Mouse (Mus musculus): ENCODE results near the gene Fam20c. TPM values are rescaled to one million over a fixed set of nuclear protein-coding genes. Genes with fewer than 3 reads are reported as not detected.

The Fam20c gene
- polyA plus RNA-seq, 1 experiment from 2014 or later: 8.7 TPM

- Histone ChIP-seq H3K4me3 (ENCODE audit: control insufficient read depth in 1 of 2, insufficient read depth in 1 of 2, low read depth in 1 of 2, low read length in 2 of 2) (no peak overlapping the region), H3K27me3 (ENCODE audit: control insufficient read depth, insufficient read depth, low read length) (no peaks in the 10 kb centered on the region), H3K27ac (replicated peaks in 1 of 2; ENCODE audit: control insufficient read depth in 1 of 2, insufficient read depth in 1 of 2, low read depth in 2 of 2, low read length in 2 of 2) (peak overlapping the region in 1 of 2 experiments; percentile 21; a peak in 2 of 4 replicates), H3K9me3 (ENCODE audit: control insufficient read depth, low read length) (no peaks in the 10 kb centered on the region), H3K4me2 (ENCODE audit: low read length) (no peak overlapping the region), H3K4me1 (ENCODE audit: control insufficient read depth in 2 of 2, insufficient read depth in 2 of 2, low read length in 2 of 2) (peaks cover 13 to 27% of the 10 kb centered on the region in 2 experiments), H3K9ac (ENCODE audit: low read length) (no peak overlapping the region), H3K36me3 (ENCODE audit: control insufficient read depth, insufficient read depth, low read length) (no peaks in the 10 kb centered on the region)
- ATAC-seq (ENCODE audit: insufficient number of reproducible peaks, insufficient read depth, low FRiP score, low read depth): no peak
- 44% methylated on average over 5 of the region's 5 CpGs for WGBS
Observed at GRCm38 (mm10) chr5:138730863-138731262, 23.5 kb upstream of the Fam20c start.

DNA sequence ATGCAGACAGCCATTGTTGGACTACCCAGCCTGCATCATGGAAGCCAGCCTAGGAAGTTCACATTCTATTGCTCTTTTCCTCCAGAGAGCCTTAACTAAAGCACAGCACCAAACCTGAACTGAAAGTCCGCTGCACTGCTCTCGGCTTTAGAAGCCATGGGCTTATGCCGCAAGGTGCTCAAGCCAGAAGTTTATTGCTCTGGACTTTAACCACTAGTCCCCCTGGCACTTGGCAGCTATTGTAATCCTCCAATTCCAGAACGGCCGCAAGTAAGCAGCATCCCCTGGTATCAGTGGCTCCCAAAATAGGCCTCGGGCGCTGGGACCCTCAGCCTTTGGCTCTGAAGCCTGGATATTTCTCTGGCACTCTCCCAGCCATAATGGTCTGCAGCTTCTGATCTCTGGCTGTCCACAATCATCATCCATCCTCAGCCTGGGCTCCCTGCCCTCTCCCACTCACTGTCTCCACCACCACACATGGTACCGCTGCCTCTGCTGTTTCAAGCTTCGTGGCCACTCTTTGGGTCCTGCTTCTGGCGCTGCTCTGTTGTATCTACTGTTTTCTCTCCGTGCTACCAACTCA, 20.9 kb upstream of the Fam20c start:
- WGBS: 50% methylated on average over 11 of the region's 11 CpGs
- H3K4me2 ChIP-seq (ENCODE audit: low read length): peak overlapping the region; percentile 35
- H3K4me3 ChIP-seq (ENCODE audit: control insufficient read depth in 1 of 2, insufficient read depth in 1 of 2, low read depth in 1 of 2, low read length in 2 of 2): no peak overlapping the region
- H3K4me1 ChIP-seq (ENCODE audit: control insufficient read depth in 2 of 2, insufficient read depth in 2 of 2, low read length in 2 of 2): peaks cover 15 to 28% of the 10 kb centered on the region in 2 experiments
- ATAC-seq (ENCODE audit: insufficient number of reproducible peaks, insufficient read depth, low FRiP score, low read depth): peak; percentile 57; the same call in 1 of the 2 replicates
- peak overlapping the region; percentile 56 to 82 for H3K27ac ChIP-seq (replicated peaks in 1 of 2; ENCODE audit: control insufficient read depth in 1 of 2, insufficient read depth in 1 of 2, low read depth in 2 of 2, low read length in 2 of 2)
- H3K27me3 ChIP-seq (ENCODE audit: control insufficient read depth, insufficient read depth, low read length): no peaks in the 10 kb centered on the region
- H3K9ac ChIP-seq (ENCODE audit: low read length): 0 out of 2 replicates have a peak overlapping the region, but pooled peaks have one; percentile 16
- H3K9me3 ChIP-seq (ENCODE audit: control insufficient read depth, low read length): no peaks in the 10 kb centered on the region
- H3K36me3 ChIP-seq (ENCODE audit: control insufficient read depth, insufficient read depth, low read length): no peaks in the 10 kb centered on the region

- Histone ChIP-seq H3K4me3 (ENCODE audit: control insufficient read depth in 1 of 2, insufficient read depth in 1 of 2, low read depth in 1 of 2, low read length in 2 of 2) (no peak overlapping the region), H3K9me3 (ENCODE audit: control insufficient read depth, low read length) (no peaks in the 10 kb centered on the region), H3K9ac (ENCODE audit: low read length) (0 out of 2 replicates have a peak overlapping the region, but pooled peaks have one; percentile 16), H3K36me3 (ENCODE audit: control insufficient read depth, insufficient read depth, low read length) (no peaks in the 10 kb centered on the region), H3K4me1 (ENCODE audit: control insufficient read depth in 2 of 2, insufficient read depth in 2 of 2, low read length in 2 of 2) (peaks cover 15 to 28% of the 10 kb centered on the region in 2 experiments), H3K27ac (replicated peaks in 1 of 2; ENCODE audit: control insufficient read depth in 1 of 2, insufficient read depth in 1 of 2, low read depth in 2 of 2, low read length in 2 of 2) (peak overlapping the region; percentile 56 to 82), H3K4me2 (ENCODE audit: low read length) (peak overlapping the region; percentile 35; the same call in 1 of the 2 replicates), H3K27me3 (ENCODE audit: control insufficient read depth, insufficient read depth, low read length) (no peaks in the 10 kb centered on the region)
- WGBS: 78% methylated on average over 18 of the region's 18 CpGs
- ATAC-seq (ENCODE audit: insufficient number of reproducible peaks, insufficient read depth, low FRiP score, low read depth): 0 out of 2 replicates have a peak, but pooled peaks have one; percentile 16
Observed at GRCm38 (mm10) chr5:138734018-138734417, 20.3 kb upstream of the Fam20c start.

- Histone ChIP-seq H3K9me3 (ENCODE audit: control insufficient read depth, low read length) (no peaks in the 10 kb centered on the region), H3K27ac (replicated peaks in 1 of 2; ENCODE audit: control insufficient read depth in 1 of 2, insufficient read depth in 1 of 2, low read depth in 2 of 2, low read length in 2 of 2) (no peak overlapping the region), H3K4me2 (ENCODE audit: low read length) (no peak overlapping the region), H3K36me3 (ENCODE audit: control insufficient read depth, insufficient read depth, low read length) (no peaks in the 10 kb centered on the region), H3K4me3 (ENCODE audit: control insufficient read depth in 1 of 2, insufficient read depth in 1 of 2, low read depth in 1 of 2, low read length in 2 of 2) (no peak overlapping the region), H3K27me3 (ENCODE audit: control insufficient read depth, insufficient read depth, low read length) (no peaks in the 10 kb centered on the region), H3K4me1 (ENCODE audit: control insufficient read depth in 2 of 2, insufficient read depth in 2 of 2, low read length in 2 of 2) (peaks cover 15 to 28% of the 10 kb centered on the region in 2 experiments), H3K9ac (ENCODE audit: low read length) (no peak overlapping the region)
- ATAC-seq (ENCODE audit: insufficient number of reproducible peaks, insufficient read depth, low FRiP score, low read depth): no peak
- WGBS: 85% methylated on average over 8 of the region's 8 CpGs
Observed at GRCm38 (mm10) chr5:138735201-138735757, 19.0 kb upstream of the Fam20c start.

- H3K36me3 ChIP-seq (ENCODE audit: control insufficient read depth, insufficient read depth, low read length): no peaks in the 10 kb centered on the region
- no peaks in the 10 kb centered on the region for H3K9me3 ChIP-seq (ENCODE audit: control insufficient read depth, low read length)
- H3K4me1 ChIP-seq (ENCODE audit: control insufficient read depth in 2 of 2, insufficient read depth in 2 of 2, low read length in 2 of 2): peaks cover 6 to 10% of the 10 kb centered on the region in 2 experiments; a peak in 3 of 4 replicates
- no peak overlapping the region for H3K9ac ChIP-seq (ENCODE audit: low read length)
- no peak overlapping the region for H3K4me2 ChIP-seq (ENCODE audit: low read length)
- WGBS: 66% methylated on average over 3 of the region's 3 CpGs
- H3K4me3 ChIP-seq (ENCODE audit: control insufficient read depth in 1 of 2, insufficient read depth in 1 of 2, low read depth in 1 of 2, low read length in 2 of 2): no peak overlapping the region
- H3K27ac ChIP-seq (replicated peaks in 1 of 2; ENCODE audit: control insufficient read depth in 1 of 2, insufficient read depth in 1 of 2, low read depth in 2 of 2, low read length in 2 of 2): no peak overlapping the region
- no peaks in the 10 kb centered on the region for H3K27me3 ChIP-seq (ENCODE audit: control insufficient read depth, insufficient read depth, low read length)
- no peak for ATAC-seq (ENCODE audit: insufficient number of reproducible peaks, insufficient read depth, low FRiP score, low read depth)
Observed at GRCm38 (mm10) chr5:138740150-138740549, 14.2 kb upstream of the Fam20c start.

GRCm38 (mm10) chr5:138741516-138741915, 12.8 kb upstream of the Fam20c start:
- H3K4me1 ChIP-seq (ENCODE audit: control insufficient read depth in 2 of 2, insufficient read depth in 2 of 2, low read length in 2 of 2): 0 out of 4 replicates have a peak, but pooled peaks cover 2 to 6% of the 10 kb centered on the region in 2 experiments
- H3K9me3 ChIP-seq (ENCODE audit: control insufficient read depth, low read length): no peaks in the 10 kb centered on the region
- no peak overlapping the region for H3K9ac ChIP-seq (ENCODE audit: low read length)
- H3K4me3 ChIP-seq (ENCODE audit: control insufficient read depth in 1 of 2, insufficient read depth in 1 of 2, low read depth in 1 of 2, low read length in 2 of 2): no peak overlapping the region
- H3K4me2 ChIP-seq (ENCODE audit: low read length): no peak overlapping the region
- 78% methylated on average over 5 of the region's 5 CpGs for WGBS
- H3K27me3 ChIP-seq (ENCODE audit: control insufficient read depth, insufficient read depth, low read length): no peaks in the 10 kb centered on the region
- ATAC-seq (ENCODE audit: insufficient number of reproducible peaks, insufficient read depth, low FRiP score, low read depth): no peak
- H3K27ac ChIP-seq (replicated peaks in 1 of 2; ENCODE audit: control insufficient read depth in 1 of 2, insufficient read depth in 1 of 2, low read depth in 2 of 2, low read length in 2 of 2): no peak overlapping the region
- no peaks in the 10 kb centered on the region for H3K36me3 ChIP-seq (ENCODE audit: control insufficient read depth, insufficient read depth, low read length)

GRCm38 (mm10) chr5:138742281-138742680, 12.0 kb upstream of the Fam20c start:
- H3K9me3 ChIP-seq (ENCODE audit: control insufficient read depth, low read length): no peaks in the 10 kb centered on the region
- H3K9ac ChIP-seq (ENCODE audit: low read length): no peak overlapping the region
- WGBS: 54% methylated on average over 5 of the region's 5 CpGs
- H3K4me1 ChIP-seq (ENCODE audit: control insufficient read depth in 2 of 2, insufficient read depth in 2 of 2, low read length in 2 of 2): 0 out of 4 replicates have a peak, but pooled peaks cover 2 to 6% of the 10 kb centered on the region in 2 experiments
- H3K4me2 ChIP-seq (ENCODE audit: low read length): no peak overlapping the region
- no peak overlapping the region for H3K27ac ChIP-seq (replicated peaks in 1 of 2; ENCODE audit: control insufficient read depth in 1 of 2, insufficient read depth in 1 of 2, low read depth in 2 of 2, low read length in 2 of 2)
- no peak overlapping the region for H3K4me3 ChIP-seq (ENCODE audit: control insufficient read depth in 1 of 2, insufficient read depth in 1 of 2, low read depth in 1 of 2, low read length in 2 of 2)
- no peak for ATAC-seq (ENCODE audit: insufficient number of reproducible peaks, insufficient read depth, low FRiP score, low read depth)
- H3K27me3 ChIP-seq (ENCODE audit: control insufficient read depth, insufficient read depth, low read length): no peaks in the 10 kb centered on the region
- H3K36me3 ChIP-seq (ENCODE audit: control insufficient read depth, insufficient read depth, low read length): no peaks in the 10 kb centered on the region
